Mouse (Mus musculus): ENCODE measurements around the gene Rgs7bp.

DNA sequence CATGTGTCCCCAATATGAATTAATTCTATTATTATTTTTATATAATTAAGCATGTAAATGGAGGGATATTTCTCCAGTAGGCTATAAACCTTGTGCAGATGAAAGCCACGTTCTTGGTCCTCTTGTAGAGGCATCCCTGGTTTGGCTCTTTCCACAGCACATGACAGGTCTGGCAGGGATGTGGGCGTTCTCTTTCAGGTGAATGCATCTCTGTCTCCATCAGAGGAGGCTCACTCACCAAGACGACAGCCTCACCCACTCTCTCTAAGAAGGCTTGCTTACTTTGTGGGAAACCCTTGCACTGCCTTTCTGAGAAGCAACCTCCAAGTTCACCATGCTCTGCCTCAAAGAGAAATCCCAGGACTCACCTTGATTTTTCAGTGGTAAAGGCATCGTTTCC lies 91.0 kb downstream of the Rgs7bp start:
- no peak for TF ChIP-seq CTCF (IDR thresholded peaks at IDR 0.05; ENCODE audit: control insufficient read depth, insufficient read depth, insufficient replicate concordance, low read depth, low read length)
- no peak for TF ChIP-seq POLR2A (IDR thresholded peaks at IDR 0.05; ENCODE audit: control insufficient read depth, low read depth, low read length)

Data from testis, adult 2 months (tissue).